ENCODE assay signal across 11 mouse cellular contexts in the genomic region with DNA sequence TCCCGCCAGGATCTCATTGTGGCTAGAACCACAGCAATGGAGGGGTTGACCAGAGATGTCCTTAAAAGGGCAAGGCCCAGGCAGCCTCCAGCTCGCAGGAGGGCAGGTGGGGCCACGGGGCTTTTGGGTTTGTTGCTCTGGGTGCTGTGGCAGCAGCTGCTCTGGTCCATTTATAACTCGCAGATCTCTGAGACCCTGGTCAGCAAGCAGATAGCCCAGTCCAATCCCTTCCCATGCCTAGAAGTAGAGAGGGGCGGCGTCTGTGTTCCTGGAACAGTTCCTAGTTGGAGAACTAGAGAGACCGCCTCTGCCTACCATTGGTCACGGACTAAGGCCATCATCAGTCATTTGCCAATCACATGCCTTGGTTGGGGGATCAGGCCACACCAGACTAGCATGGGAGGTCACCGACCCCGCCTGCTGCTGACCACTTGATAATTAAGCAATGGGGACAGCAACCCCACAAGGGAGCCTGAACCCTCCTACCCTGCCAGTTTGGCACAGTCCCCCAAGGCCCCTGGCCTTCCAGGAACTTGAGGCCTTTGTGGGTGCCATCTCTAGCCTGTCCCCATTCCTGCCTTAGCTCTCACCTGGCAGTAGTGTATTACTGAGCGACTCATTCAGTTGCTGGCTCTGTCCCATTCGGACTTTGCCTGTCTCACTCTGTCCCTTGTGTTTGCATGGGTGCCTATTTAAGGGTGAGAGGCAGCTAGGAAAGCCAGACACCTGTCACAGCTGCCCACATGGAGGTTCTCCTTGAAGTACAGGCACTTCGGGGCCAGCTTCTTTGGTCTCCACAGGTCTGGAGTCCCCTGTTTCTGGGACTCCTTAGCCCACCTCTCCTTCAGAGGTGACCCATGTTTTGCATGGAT.
DNase-seq lines count a peak whose midpoint lies in the region; ATAC-seq and TF ChIP-seq lines count a peak whose summit lies in the region.
"Had no signal": no experiment of that assay in that cellular context is flagged by ENCODE, and none has a peak within 500 bp of the region (broad histone marks: within the 10 kb centered on the region; RNA-seq: fewer than 3 reads in every experiment).

No protein-coding gene starts in this region.

- TF ChIP-seq CTCF in hindbrain, postnatal 0 days (IDR thresholded peaks at IDR 0.05; ENCODE audit: low read depth): no peak
- no peak for TF ChIP-seq CTCF in thymus, adult 2 months (IDR thresholded peaks at IDR 0.05; ENCODE audit: borderline replicate concordance, control insufficient read depth, extremely low read depth, insufficient read depth, low read length, poor library complexity)

- no peak overlapping the region for H3K9ac ChIP-seq in hindbrain, postnatal 0 days (replicated peaks; ENCODE audit: low read length)
- no peak overlapping the region for H3K9ac ChIP-seq in hindbrain, embryonic 12.5 days
- H3K9ac ChIP-seq in heart, embryonic 15.5 days: no peak overlapping the region
- H3K9ac ChIP-seq in liver, embryonic 11.5 days (ENCODE audit: low read depth, low read length): no peak overlapping the region
- H3K9ac ChIP-seq: forebrain, embryonic 15.5 days; neural tube, embryonic 13.5 days had no signal

- 65% methylated on average over 13 of the region's 13 CpGs for whole genome bisulfite sequencing in hindbrain, postnatal 0 days
- WGBS in hindbrain, embryonic 12.5 days: 52% methylated on average over 13 of the region's 13 CpGs
- 47% methylated on average over 13 of the region's 13 CpGs for WGBS in heart, embryonic 15.5 days
- WGBS in liver, embryonic 11.5 days: 53% methylated on average over 13 of the region's 13 CpGs
- 76% methylated on average over 13 of the region's 13 CpGs for WGBS in thymus, adult 2 months

- ATAC-seq in hindbrain, postnatal 0 days: 0 out of 2 replicates have a peak, but pooled peaks have one; percentile 47
- no peak for ATAC-seq in hindbrain, embryonic 12.5 days (ENCODE audit: low FRiP score)
- peak; percentile 53 for ATAC-seq in heart, embryonic 15.5 days (replicated peaks; ENCODE audit: insufficient number of reproducible peaks, insufficient read depth, low FRiP score, low read depth)
- peak; percentile 77 for ATAC-seq in liver, embryonic 11.5 days (replicated peaks; ENCODE audit: low FRiP score)
- ATAC-seq: forebrain, embryonic 15.5 days had no signal

- H3K4me1 ChIP-seq in hindbrain, postnatal 0 days (ENCODE audit: insufficient read depth, low read length): peaks cover 5% of the 10 kb centered on the region; the same call in 1 of the 2 replicates
- peaks cover 6% of the 10 kb centered on the region for H3K4me1 ChIP-seq in hindbrain, embryonic 12.5 days
- H3K4me1 ChIP-seq in heart, embryonic 15.5 days (replicated peaks): peaks cover 34% of the 10 kb centered on the region
- peaks cover 8% of the 10 kb centered on the region; the same call in 1 of the 2 replicates for H3K4me1 ChIP-seq in liver, embryonic 11.5 days (replicated peaks; ENCODE audit: control insufficient read depth, insufficient read depth, low read length)
- peaks cover 7% of the 10 kb centered on the region; the same call in 1 of the 2 replicates for H3K4me1 ChIP-seq in thymus, adult 2 months (replicated peaks; ENCODE audit: control insufficient read depth, insufficient read depth, low read length)

- no peaks in the 10 kb centered on the region for H3K27me3 ChIP-seq in hindbrain, postnatal 0 days (ENCODE audit: insufficient read depth, low read length)
- H3K27me3 ChIP-seq in hindbrain, embryonic 12.5 days: no peaks in the 10 kb centered on the region
- H3K27me3 ChIP-seq in heart, embryonic 15.5 days: no peaks in the 10 kb centered on the region
- no peaks in the 10 kb centered on the region for H3K27me3 ChIP-seq in liver, embryonic 11.5 days (replicated peaks; ENCODE audit: control insufficient read depth, insufficient read depth, low read length)
- no peaks in the 10 kb centered on the region for H3K27me3 ChIP-seq in thymus, adult 2 months (ENCODE audit: control insufficient read depth, insufficient read depth, low read length)
- H3K27me3 ChIP-seq: forebrain, embryonic 15.5 days; neural tube, embryonic 13.5 days had no signal

- no peak overlapping the region for H3K4me3 ChIP-seq in hindbrain, postnatal 0 days (ENCODE audit: low read length)
- no peak overlapping the region for H3K4me3 ChIP-seq in hindbrain, embryonic 12.5 days
- no peak overlapping the region for H3K4me3 ChIP-seq in heart, embryonic 15.5 days
- H3K4me3 ChIP-seq in liver, embryonic 11.5 days (ENCODE audit: low read depth, low read length): no peak overlapping the region
- no peak overlapping the region for H3K4me3 ChIP-seq in thymus, adult 2 months (ENCODE audit: control insufficient read depth, insufficient read depth, low read length)
- H3K4me3 ChIP-seq: forebrain, embryonic 15.5 days; left cerebral cortex, adult 2 months; neural tube, embryonic 13.5 days had no signal

- no peaks in the 10 kb centered on the region for H3K36me3 ChIP-seq in hindbrain, postnatal 0 days (ENCODE audit: insufficient read depth, low read length)
- no peaks in the 10 kb centered on the region for H3K36me3 ChIP-seq in hindbrain, embryonic 12.5 days
- no peaks in the 10 kb centered on the region for H3K36me3 ChIP-seq in heart, embryonic 15.5 days
- H3K36me3 ChIP-seq in liver, embryonic 11.5 days (ENCODE audit: control insufficient read depth, insufficient read depth, low read length): no peaks in the 10 kb centered on the region
- H3K36me3 ChIP-seq in thymus, adult 2 months (ENCODE audit: control insufficient read depth, insufficient read depth, low read length): no peaks in the 10 kb centered on the region
- H3K36me3 ChIP-seq: forebrain, embryonic 15.5 days; neural tube, embryonic 13.5 days had no signal

- TF ChIP-seq POLR2A in thymus, adult 2 months (IDR thresholded peaks at IDR 0.05; ENCODE audit: control insufficient read depth, extremely low read depth, insufficient read depth, low read length, poor library complexity): no peak

- no peak overlapping the region for H3K27ac ChIP-seq in hindbrain, postnatal 0 days
- no peak overlapping the region for H3K27ac ChIP-seq in hindbrain, embryonic 12.5 days
- peak overlapping the region; percentile 58 for H3K27ac ChIP-seq in heart, embryonic 15.5 days
- H3K27ac ChIP-seq in liver, embryonic 11.5 days (ENCODE audit: low read depth, low read length): peak overlapping the region; percentile 17; the same call in 1 of the 2 replicates
- H3K27ac ChIP-seq in thymus, adult 2 months (ENCODE audit: control insufficient read depth, insufficient read depth, low read length): no peak overlapping the region
- H3K27ac ChIP-seq: neural tube, embryonic 13.5 days had no signal

- no peaks in the 10 kb centered on the region for H3K9me3 ChIP-seq in hindbrain, postnatal 0 days (ENCODE audit: low read length)
- H3K9me3 ChIP-seq in hindbrain, embryonic 12.5 days (replicated peaks): no peaks in the 10 kb centered on the region
- no peaks in the 10 kb centered on the region for H3K9me3 ChIP-seq in heart, embryonic 15.5 days (replicated peaks)
- H3K9me3 ChIP-seq in liver, embryonic 11.5 days (ENCODE audit: control insufficient read depth, low read length): no peaks in the 10 kb centered on the region
- H3K9me3 ChIP-seq: forebrain, embryonic 15.5 days; neural tube, embryonic 13.5 days had no signal

- no peak for DNase-seq in hindbrain, postnatal 0 days (ENCODE audit: low spot score)
- DNase-seq in ZHBTc4 (ENCODE audit: low read depth, low spot score): peak; percentile 45
- peak; percentile 44 for DNase-seq in liver, embryonic 11.5 days (ENCODE audit: low spot score)
- no peak for DNase-seq in thymus, adult 2 months
- no peak for DNase-seq in cerebellum, adult 11-12 months
- DNase-seq in layer of hippocampus, adult 11-12 months (ENCODE audit: low spot score): no peak

- no peak overlapping the region for H3K4me2 ChIP-seq in hindbrain, postnatal 0 days (ENCODE audit: low read depth, low read length)
- no peak overlapping the region for H3K4me2 ChIP-seq in hindbrain, embryonic 12.5 days (replicated peaks)
- no peak overlapping the region; the same call in 1 of the 2 replicates for H3K4me2 ChIP-seq in heart, embryonic 15.5 days
- H3K4me2 ChIP-seq in liver, embryonic 11.5 days: no peak overlapping the region; the same call in 1 of the 2 replicates
- H3K4me2 ChIP-seq: forebrain, embryonic 15.5 days; neural tube, embryonic 13.5 days had no signal

Comparison
In these comparisons a context has a peak if more than half of its experiments do, and no peak if none do; other contexts are left out.
1. DNase-seq: peak in ZHBTc4 (single experiment) and liver, embryonic 11.5 days (single experiment); none in hindbrain, postnatal 0 days (single experiment), thymus, adult 2 months (single experiment), cerebellum, adult 11-12 months (single experiment) and layer of hippocampus, adult 11-12 months (single experiment).
2. H3K27ac ChIP-seq: peak in heart, embryonic 15.5 days (single experiment) and liver, embryonic 11.5 days (single experiment); none in hindbrain, postnatal 0 days (single experiment), hindbrain, embryonic 12.5 days (single experiment) and thymus, adult 2 months (single experiment).